Mouse (Mus musculus) intestine, embryonic 14.5 days (tissue): ENCODE measurements around the gene Dhx8. TPM values are rescaled to one million over a fixed set of nuclear protein-coding genes. Genes with fewer than 3 reads are reported as not detected.

Source experiments
- ATAC-seq: fragments of 200-750 bp; cut with Nextera tagmentation; replicated peaks from 2 replicates; pipeline ENCODE4 v1.8.0; 2017; ENCODE audit warnings: low read depth, moderate number of reproducible peaks, moderate TSS enrichment, moderate library complexity; ENCODE audit not compliant: low FRiP score, low TSS enrichment
- DNase-seq: peaks from one replicate; pipeline ENCODE4 v3.0.0-alpha.2; 2018; ENCODE audit warnings: low spot score
- H3K27ac ChIP-seq: fragments of 300-500 bp; sonication (generic); 2 replicates; pipeline ENCODE4 v1.5.1; 2014; ENCODE audit warnings: low read depth, mild to moderate bottlenecking, control low read depth
- H3K27me3 ChIP-seq: fragments of 300-500 bp; sonication (generic); replicated peaks from 2 replicates; pipeline ENCODE4 v1.6.1; 2014; ENCODE audit warnings: low read length, control low read depth; ENCODE audit not compliant: control insufficient read depth, insufficient read depth
- H3K36me3 ChIP-seq: fragments of 300-500 bp; sonication (generic); 2 replicates; pipeline ENCODE4 v1.6.1; 2014; ENCODE audit warnings: low read length, control low read depth; ENCODE audit not compliant: control insufficient read depth, insufficient read depth
- H3K4me1 ChIP-seq: fragments of 300-500 bp; sonication (generic); replicated peaks from 2 replicates; pipeline ENCODE4 v1.6.1; 2014; ENCODE audit warnings: low read length, control low read depth, mixed read lengths; ENCODE audit not compliant: control insufficient read depth, insufficient read depth
- H3K4me2 ChIP-seq: fragments of 300-500 bp; sonication (generic); 2 replicates; pipeline ENCODE4 v1.6.1; 2014; ENCODE audit warnings: low read length
- H3K4me3 ChIP-seq: fragments of 300-500 bp; sonication (generic); 2 replicates; pipeline ENCODE4 v1.5.1; 2014; ENCODE audit warnings: low read depth, low read length, control low read depth, mixed read lengths
- H3K9ac ChIP-seq: fragments of 300-500 bp; sonication (generic); 2 replicates; pipeline ENCODE4 v1.6.1; 2014; ENCODE audit warnings: mild to moderate bottlenecking, low read length
- H3K9me3 ChIP-seq: fragments of 300-500 bp; sonication (generic); 2 replicates; pipeline ENCODE4 v1.6.1; 2016; ENCODE audit warnings: low read length, control low read depth; ENCODE audit not compliant: control insufficient read depth
- WGBS: fragments of 180-500 bp; shearing (Covaris S2); extraction: QIAGEN DNeasy Blood & Tissue Kit; methylation state at CpG from one replicate; pipeline ENCODE4 v1.1.7; 2014; 5-methylcytosine and 5-hydroxymethylcytosine counted together
- polyA plus RNA-seq: library from polyadenylated mRNA; unstranded; fragments of >200 nt; fragmentation: Nextera tagmentation; extraction: Ambion mirVana; gene quantifications from 2 replicates; pipeline ENCODE4 v1.2.1, GENCODE M21; 2014

The Dhx8 gene
- 28.3 and 35.3 TPM in 2 replicates for polyA plus RNA-seq

DNA sequence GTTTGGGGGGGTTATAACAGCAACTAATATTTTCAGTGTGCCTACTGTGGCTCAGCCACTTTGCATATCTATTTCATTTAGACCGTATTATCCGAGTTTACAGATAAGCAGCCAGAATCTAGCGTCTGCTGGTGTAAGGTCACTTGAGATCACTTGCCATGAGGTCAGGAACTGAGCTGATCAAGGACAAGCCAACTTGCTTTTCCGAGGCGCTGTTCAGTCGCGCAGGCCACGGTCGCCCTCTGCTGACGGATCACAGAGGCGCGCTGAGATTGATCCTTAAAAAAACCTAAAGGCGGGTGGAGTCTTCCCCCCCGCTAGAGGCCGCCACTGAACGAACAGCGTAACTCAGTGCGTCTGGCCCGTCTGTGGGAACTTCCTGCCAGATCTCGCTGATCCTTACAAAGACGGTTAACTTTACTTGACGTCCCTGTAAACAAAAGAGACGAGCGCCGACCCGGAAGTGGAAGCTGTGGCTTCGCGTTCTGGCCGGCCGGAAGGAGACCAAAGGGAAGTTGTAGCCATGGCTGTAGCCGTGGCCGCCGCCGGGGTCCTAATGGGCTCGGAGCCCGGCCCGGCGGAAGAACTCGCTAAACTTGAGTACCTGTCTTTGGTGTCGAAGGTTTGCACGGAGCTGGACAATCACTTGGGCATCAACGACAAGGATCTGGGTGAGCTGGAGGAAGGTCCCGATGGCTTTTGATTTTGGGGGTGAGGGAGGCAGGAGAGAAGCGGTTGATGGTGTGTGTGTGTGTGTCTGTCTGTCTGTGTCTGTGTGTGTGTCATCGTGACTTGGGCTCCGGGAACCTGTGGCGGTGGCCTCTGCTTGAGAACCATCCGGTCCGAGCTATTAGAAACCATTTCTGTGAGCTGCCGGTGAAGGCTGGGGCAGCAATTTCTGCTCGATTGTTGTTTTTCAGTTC is at the start of gene Dhx8:
Gene Dhx8 (plus strand): TSS at position 402 of the 923 bp plus-strand sequence.
- Histone ChIP-seq H3K27ac (peak within 1 kb of the TSS; percentile 36), H3K4me1 (peaks cover 12% of the 10 kb centered on the region)

DNA sequence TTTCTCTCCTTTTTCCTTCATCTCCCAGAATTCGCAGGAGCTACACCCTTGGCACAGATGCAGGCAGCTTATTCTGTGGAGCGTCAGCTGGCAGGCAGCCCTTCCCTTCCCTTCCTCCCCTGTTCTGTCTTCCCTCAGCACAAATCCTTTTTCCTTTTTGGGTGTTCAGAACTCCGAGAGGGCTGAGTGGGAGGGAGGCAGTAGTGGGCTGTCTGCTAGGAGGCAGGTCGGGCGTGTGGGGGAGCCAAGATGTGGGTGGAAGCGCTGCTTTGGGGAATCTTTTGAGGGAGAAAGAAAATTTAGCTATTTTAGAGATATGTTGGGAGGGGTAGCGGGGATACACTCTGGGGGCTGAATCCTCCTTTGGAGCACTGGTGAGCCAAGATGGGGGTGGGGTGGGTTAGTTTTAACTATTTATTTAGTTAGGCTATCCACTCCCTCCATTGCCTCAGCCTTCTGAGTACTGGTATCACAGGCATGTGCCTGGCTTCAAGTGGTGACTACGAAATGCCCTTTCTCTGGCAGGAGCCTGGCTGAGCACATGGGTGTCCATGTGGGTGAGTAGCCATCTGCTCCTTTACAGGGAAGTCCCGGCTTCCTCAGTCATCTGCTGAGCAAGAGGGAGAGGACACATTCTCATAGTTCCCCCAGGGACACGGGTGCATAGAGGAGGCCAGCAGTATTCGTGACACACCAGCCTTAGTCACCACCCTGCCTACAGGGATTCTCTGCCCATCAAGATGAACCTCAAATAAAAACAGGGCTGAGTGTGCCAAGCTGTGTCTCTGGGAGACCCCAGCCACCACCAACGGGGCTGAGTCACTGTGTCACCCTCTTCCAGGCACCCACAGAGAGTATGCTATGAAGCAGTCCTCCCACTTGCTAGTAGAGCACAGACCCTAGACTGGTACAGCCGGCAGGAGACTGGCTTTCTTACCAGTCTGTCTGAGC is 45.1 kb upstream of the Dhx8 start:
- Histone ChIP-seq H3K4me1 (peaks cover 10% of the 10 kb centered on the region), H3K9me3 (no peaks in the 10 kb centered on the region), H3K36me3 (no peaks in the 10 kb centered on the region), H3K27ac (peak overlapping the region; percentile 84), H3K9ac (peak overlapping the region; percentile 8; the same call in 1 of the 2 replicates), H3K4me2 (peak overlapping the region; percentile 9), H3K4me3 (no peak overlapping the region), H3K27me3 (no peaks in the 10 kb centered on the region)
- 36% methylated on average over 13 of the region's 13 CpGs for WGBS
- peak; percentile 76 for ATAC-seq
- peak; percentile 65 for DNase-seq

More for the DNA sequence above, at the start of gene Dhx8:
- DNase-seq (peak; percentile 99), ATAC-seq (peak; percentile 94)
- peak within 1 kb of the TSS; percentile 89 for H3K4me3 ChIP-seq
- H3K27me3 ChIP-seq = no peaks in the 10 kb centered on the region
- peaks cover 34% of the 10 kb centered on the region for H3K36me3 ChIP-seq
- under 1% methylated on average over 51 of the region's 51 CpGs for WGBS
- H3K9me3 ChIP-seq = no peaks in the 10 kb centered on the region
- H3K4me2 ChIP-seq = peak within 1 kb of the TSS; percentile 78
- H3K9ac ChIP-seq = peak within 1 kb of the TSS; percentile 78

DNA sequence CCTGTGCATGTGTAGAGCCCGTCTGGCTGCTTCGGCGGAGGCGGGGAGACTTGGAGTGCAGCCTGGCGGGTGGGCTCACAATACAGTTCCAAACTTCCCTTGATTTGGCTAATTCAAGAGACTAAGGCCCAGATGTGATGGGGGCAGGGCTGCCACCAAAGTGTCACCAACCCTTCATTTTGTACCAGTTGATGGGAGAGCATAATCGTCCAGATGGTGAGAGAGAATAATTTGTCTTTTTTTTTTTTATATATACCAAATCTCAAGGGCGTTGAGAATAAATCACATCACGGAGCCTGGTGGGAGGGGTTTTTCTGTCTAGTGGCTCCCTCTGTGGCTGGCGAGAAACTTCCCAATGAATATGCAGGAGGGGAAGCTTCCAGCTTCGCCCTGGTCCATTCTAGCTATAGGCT is 43.0 kb upstream of the Dhx8 start:
- no peak for DNase-seq
- no peak overlapping the region for H3K4me3 ChIP-seq
- no peak overlapping the region for H3K9ac ChIP-seq
- no peak overlapping the region for H3K27ac ChIP-seq
- ATAC-seq = no peak
- H3K36me3 ChIP-seq = no peaks in the 10 kb centered on the region
- 77% methylated on average over 10 of the region's 10 CpGs for WGBS
- H3K4me2 ChIP-seq = no peak overlapping the region
- H3K4me1 ChIP-seq = peaks cover 10% of the 10 kb centered on the region
- H3K9me3 ChIP-seq = no peaks in the 10 kb centered on the region
- no peaks in the 10 kb centered on the region for H3K27me3 ChIP-seq

DNA sequence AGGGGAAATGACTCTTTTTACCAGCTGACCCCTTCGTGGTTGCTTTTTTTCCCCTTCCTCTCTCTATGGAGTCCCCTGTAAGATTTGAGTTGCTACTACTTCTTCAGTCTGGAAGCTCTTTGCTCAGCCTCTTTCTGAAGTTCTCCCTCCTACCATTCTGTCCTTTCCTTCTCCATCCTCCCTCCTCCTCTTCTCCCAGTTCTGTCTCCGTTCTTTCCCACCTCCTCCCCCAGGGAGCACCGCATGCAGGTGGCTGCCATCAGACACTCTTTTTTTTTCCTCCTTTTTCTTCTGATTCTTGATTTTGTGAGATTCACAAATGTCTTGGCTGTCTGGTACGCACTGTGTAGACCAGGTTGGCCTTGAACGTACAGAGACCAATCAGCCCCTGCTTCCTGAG is 42.4 kb upstream of the Dhx8 start:
- no peak overlapping the region for H3K4me3 ChIP-seq
- H3K4me2 ChIP-seq = no peak overlapping the region
- WGBS = 59% methylated on average over 5 of the region's 5 CpGs
- peaks cover 10% of the 10 kb centered on the region for H3K4me1 ChIP-seq
- no peak for DNase-seq
- H3K27ac ChIP-seq = no peak overlapping the region
- no peak overlapping the region for H3K9ac ChIP-seq
- no peaks in the 10 kb centered on the region for H3K9me3 ChIP-seq
- no peaks in the 10 kb centered on the region for H3K36me3 ChIP-seq
- ATAC-seq = no peak
- no peaks in the 10 kb centered on the region for H3K27me3 ChIP-seq

DNA sequence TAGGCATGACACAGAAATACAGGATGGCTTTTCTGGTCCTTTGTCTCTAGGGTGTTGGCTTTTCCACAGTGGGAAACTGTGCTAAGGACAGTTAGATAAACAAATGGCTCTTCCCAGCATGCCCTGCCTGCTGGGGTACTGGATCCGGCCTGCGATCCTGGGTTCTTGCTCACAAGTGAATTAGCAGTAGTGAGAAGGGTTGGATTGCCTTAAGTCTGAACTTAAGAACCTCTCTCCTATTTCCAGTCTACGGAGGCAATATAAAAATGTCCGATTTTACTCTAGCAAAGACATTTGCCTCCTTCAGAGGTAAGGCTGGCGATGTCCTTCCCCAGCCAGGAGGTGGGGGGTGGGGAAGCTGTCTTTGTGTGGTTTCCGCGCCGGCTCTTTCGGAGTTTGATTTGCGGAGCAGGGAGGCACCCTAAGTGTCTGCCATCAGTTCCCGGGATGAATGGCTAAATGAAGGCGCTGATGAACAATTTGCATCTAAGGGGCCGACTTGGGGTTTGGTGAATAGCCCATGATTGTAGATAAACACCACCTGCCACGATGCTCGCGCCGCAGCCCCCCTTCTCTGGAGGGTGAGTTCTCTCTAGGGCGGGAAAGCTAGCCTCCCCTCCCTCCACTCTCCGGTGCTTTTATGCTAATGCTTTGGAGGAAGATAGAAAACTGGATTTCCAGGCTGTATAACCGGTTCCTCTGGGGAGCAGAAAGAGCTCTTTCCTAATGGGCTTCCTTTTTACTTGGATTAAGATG is 36.6 kb upstream of the Dhx8 start:
- Histone ChIP-seq H3K27ac (peak overlapping the region; percentile 28), H3K9me3 (no peaks in the 10 kb centered on the region), H3K4me2 (peak overlapping the region; percentile 57), H3K27me3 (no peaks in the 10 kb centered on the region), H3K9ac (peak overlapping the region; percentile 23), H3K4me1 (peaks cover 20% of the 10 kb centered on the region), H3K36me3 (no peaks in the 10 kb centered on the region), H3K4me3 (peak overlapping the region; percentile 24; the same call in 1 of the 2 replicates)
- ATAC-seq (peak; percentile 82; the same call in 1 of the 2 replicates), DNase-seq (peak; percentile 73)
- WGBS = 4% methylated on average over 20 of the region's 20 CpGs

DNA sequence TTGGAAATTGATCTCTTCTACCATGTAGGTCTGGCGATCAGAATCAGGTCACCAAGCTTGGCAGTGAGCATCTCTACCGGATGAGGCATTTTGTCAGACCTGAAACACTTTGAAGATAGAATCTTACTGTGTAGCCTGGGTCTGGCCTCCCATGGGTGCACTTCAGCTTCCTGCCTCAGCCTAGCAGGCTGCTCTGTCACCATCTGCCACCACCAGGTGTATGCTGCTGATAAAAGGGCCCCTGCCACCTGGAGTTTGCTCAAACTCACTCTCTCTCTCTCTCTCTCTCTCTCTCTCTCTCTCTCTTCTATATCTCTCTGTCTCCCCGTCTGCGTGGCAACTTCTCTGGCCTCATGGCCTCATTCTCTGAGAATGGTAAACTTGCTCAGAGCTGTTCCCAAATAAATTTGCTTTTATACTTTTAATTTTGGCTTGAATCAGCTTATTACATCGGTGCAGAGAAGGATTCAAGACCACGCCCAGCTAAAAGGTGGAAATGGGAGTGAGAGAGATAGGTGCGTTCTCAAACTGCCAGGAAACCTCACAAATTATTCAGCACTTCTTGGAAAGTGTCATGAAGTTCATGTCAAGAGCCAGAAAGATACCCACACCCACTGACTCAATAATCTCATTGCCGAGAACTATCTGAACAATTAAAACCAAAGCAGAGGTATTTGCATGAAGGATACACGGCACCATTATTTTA is 35.4 kb upstream of the Dhx8 start:
- Histone ChIP-seq H3K27ac (no peak overlapping the region), H3K4me2 (no peak overlapping the region), H3K4me3 (no peak overlapping the region), H3K27me3 (no peaks in the 10 kb centered on the region), H3K9ac (no peak overlapping the region), H3K36me3 (no peaks in the 10 kb centered on the region), H3K9me3 (no peaks in the 10 kb centered on the region), H3K4me1 (peaks cover 20% of the 10 kb centered on the region)
- WGBS = 91% methylated on average over 9 of the region's 9 CpGs
- ATAC-seq = no peak
- no peak for DNase-seq

DNA sequence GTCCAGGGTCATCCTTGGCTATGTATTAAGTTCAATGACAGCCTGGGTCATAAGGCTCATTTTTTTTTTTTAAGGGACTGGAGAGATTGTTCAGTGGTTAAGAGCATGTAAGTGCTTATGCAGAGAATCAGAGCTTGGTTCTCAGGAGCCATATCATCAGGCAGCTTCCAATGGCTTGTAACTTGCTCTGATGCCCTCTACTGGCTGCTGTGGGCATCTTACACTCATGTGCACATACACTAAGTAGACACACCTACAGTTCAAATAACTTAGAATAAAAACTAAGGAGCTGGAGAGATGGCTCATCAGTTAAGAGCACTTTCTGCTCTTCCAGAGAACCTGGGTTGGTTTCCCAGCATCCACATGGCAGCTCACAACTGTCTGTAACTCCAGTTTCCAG is 34.6 kb upstream of the Dhx8 start:
- H3K27ac ChIP-seq = no peak overlapping the region
- H3K9ac ChIP-seq = no peak overlapping the region
- H3K27me3 ChIP-seq = no peaks in the 10 kb centered on the region
- no peak overlapping the region for H3K4me2 ChIP-seq
- no peaks in the 10 kb centered on the region for H3K36me3 ChIP-seq
- peaks cover 20% of the 10 kb centered on the region for H3K4me1 ChIP-seq
- no peak for DNase-seq
- ATAC-seq = no peak
- no peak overlapping the region for H3K4me3 ChIP-seq
- no peaks in the 10 kb centered on the region for H3K9me3 ChIP-seq
